Mouse (Mus musculus) kidney, adult 10 weeks (tissue): ENCODE results near the gene Nceh1. TPM values are rescaled to one million over a fixed set of nuclear protein-coding genes. Genes with fewer than 3 reads are reported as not detected.

Source experiments
- polyA plus RNA-seq: library from polyadenylated mRNA; stranded (reverse); fragments of 350-450 nt; fragmentation: Illumina TruSeq; extraction: RNeasy Lipid Tissue Mini Kit (QIAGEN cat#74804); gene quantifications from one replicate; pipeline ENCODE4 v1.2.3, GENCODE M21; 2014; ENCODE audit warnings: low read depth, low replicate concordance

The Nceh1 gene
- polyA plus RNA-seq = 478 TPM

GRCm38 (mm10) chr3:27182733-27183600 lies at the start of gene Nceh1:
Nceh1 (plus strand) TSS chr3:27182965.

GRCm38 (mm10) chr3:27153701-27154209 lies 29.0 kb upstream of the Nceh1 start, which contains the start of gene Ect2:
Ect2 (minus strand) TSS chr3:27153878.

GRCm38 (mm10) chr3:27316559-27317287 lies 134.0 kb downstream of the Nceh1 start, which contains the start of gene Tnfsf10:
Tnfsf10 (plus strand) TSS chr3:27317028.

Other genes starting within 250 kb of the Nceh1 start
- 11.9 TPM for gene Ect2, start 29.1 kb upstream of the Nceh1 start, polyA plus RNA-seq
- gene Tnfsf10, start 134.1 kb downstream of the Nceh1 start, polyA plus RNA-seq = 45.6 TPM
- not detected for gene Ghsr, start 188.4 kb downstream of the Nceh1 start, polyA plus RNA-seq